Mouse (Mus musculus): ENCODE data around the gene Txndc2. TPM values are rescaled to one million over a fixed set of nuclear protein-coding genes. Genes with fewer than 3 reads are reported as not detected.

Gene Txndc2
- polyA plus RNA-seq, 1 experiment = not detected

DNA sequence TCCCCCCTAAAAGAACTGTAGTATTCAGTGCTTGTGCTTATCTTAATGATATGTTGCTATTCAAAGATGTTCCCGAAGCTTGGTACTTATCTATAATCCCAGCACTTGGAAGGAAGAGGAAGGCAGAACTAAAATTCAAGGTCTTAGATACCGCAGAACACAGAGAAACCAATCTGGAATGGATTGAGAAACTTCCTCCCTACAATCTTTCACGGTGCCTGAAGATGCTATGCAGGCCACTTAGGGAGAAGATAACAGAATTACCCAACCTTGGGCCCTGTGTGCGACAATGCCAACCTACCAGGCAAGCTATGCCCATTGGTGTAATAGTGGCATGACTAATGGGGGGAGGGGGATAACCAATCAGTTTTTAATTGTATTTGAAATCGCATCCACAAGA, 33.2 kb downstream of the Txndc2 start:
- Histone ChIP-seq H3K4me3 (replicated peaks) (no peak overlapping the region), H3K36me3 (ENCODE audit: control insufficient read depth) (peaks cover 21% of the 10 kb centered on the region), H3K27me3 (ENCODE audit: control insufficient read depth) (no peaks in the 10 kb centered on the region), H3K4me1 (ENCODE audit: control insufficient read depth) (peaks cover 80% of the 10 kb centered on the region), H3K9me3 (ENCODE audit: control insufficient read depth, low read length) (no peaks in the 10 kb centered on the region)
- TF ChIP-seq GATA1 (IDR thresholded peaks at IDR 0.05; ENCODE audit: low read length) = no peak
- TF ChIP-seq TAL1 (IDR thresholded peaks at IDR 0.05; ENCODE audit: low read length) = no peak

DNA sequence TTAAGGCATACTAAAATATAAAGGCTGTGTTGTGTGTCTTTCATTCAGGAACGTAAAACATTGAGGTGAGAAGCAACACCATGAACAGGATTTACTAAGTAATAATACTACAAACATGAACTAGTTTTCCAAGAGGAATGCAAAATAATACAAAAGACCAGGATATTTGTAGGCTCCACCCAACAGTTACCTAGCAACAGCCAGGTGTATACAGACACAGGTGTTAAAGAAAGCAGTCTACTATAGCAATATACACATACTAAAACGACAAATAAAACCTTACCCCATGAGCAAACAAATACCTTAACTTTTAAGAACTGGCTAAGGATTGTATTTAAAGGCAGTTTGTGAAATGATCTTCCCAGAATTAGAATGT, 33.7 kb downstream of the Txndc2 start:
- peaks cover 21% of the 10 kb centered on the region for H3K36me3 ChIP-seq (ENCODE audit: control insufficient read depth)
- peaks cover 81% of the 10 kb centered on the region for H3K4me1 ChIP-seq (ENCODE audit: control insufficient read depth)
- TF ChIP-seq GATA1 (IDR thresholded peaks at IDR 0.05; ENCODE audit: low read length) (no peak), TAL1 (IDR thresholded peaks at IDR 0.05; ENCODE audit: low read length) (no peak)
- H3K9me3 ChIP-seq (ENCODE audit: control insufficient read depth, low read length) = no peaks in the 10 kb centered on the region
- no peaks in the 10 kb centered on the region for H3K27me3 ChIP-seq (ENCODE audit: control insufficient read depth)
- H3K4me3 ChIP-seq (replicated peaks) = no peak overlapping the region

DNA sequence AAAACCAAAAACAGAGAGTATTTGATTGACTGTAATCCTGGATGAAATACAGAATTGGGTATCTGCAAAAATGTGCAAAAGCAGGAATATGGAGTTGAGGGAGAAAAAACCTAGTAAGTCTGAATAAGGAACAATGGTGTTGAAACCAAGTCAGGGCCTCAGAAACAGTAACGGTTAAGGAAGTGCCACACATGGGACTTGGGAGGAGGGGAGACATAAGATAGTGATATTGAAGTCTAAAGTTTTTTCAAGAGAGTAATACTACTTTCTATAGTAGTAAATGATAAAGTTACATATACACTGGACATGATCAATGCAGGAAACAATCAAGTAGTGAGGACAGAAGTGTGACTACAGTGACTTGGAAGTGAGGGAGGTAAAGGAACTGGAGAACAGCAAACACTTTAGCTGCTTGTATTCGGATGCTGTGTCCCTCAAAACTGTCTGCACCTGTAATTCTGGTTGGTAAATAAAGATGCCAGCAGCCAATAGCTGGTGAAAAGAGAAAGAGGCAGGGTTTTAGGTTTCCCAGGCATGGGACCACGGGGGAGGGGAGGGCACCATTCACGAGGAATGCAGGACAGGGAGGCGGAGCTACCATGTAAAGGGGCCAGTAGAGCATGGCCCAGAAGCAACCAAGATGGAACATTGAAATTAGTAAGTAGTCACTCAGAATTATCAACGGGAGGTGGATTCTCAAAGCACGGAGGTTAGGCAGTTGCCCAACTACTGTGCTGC, 34.2 kb downstream of the Txndc2 start:
- Histone ChIP-seq H3K4me3 (replicated peaks) (no peak overlapping the region), H3K27me3 (ENCODE audit: control insufficient read depth) (no peaks in the 10 kb centered on the region), H3K4me1 (ENCODE audit: control insufficient read depth) (peaks cover 81% of the 10 kb centered on the region), H3K9me3 (ENCODE audit: control insufficient read depth, low read length) (no peaks in the 10 kb centered on the region), H3K36me3 (ENCODE audit: control insufficient read depth) (peaks cover 21% of the 10 kb centered on the region)
- no peak for TF ChIP-seq GATA1 (IDR thresholded peaks at IDR 0.05; ENCODE audit: low read length)
- no peak for TF ChIP-seq TAL1 (IDR thresholded peaks at IDR 0.05; ENCODE audit: low read length)

DNA sequence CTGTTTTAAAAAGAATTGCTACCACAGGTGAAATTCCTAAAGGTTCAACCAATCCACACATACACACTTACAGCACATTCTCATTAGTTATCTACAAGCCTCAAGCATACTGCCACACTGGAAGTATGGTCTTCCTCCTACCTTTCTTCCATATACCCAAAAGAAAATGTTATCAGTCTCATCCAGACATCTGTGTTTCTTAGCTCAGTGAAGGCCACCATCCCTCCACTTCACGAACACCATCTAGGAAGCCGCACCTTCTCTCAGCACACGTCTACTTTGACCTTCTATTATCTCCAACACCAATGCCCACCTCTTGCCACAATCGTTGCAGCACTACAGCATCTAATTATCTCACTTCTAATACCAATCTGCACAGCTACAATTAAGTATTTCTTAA, 36.0 kb downstream of the Txndc2 start:
- Histone ChIP-seq H3K27me3 (ENCODE audit: control insufficient read depth) (no peaks in the 10 kb centered on the region), H3K4me3 (replicated peaks) (peak overlapping the region; percentile 32), H3K36me3 (ENCODE audit: control insufficient read depth) (peaks cover 20% of the 10 kb centered on the region), H3K9me3 (ENCODE audit: control insufficient read depth, low read length) (no peaks in the 10 kb centered on the region), H3K4me1 (ENCODE audit: control insufficient read depth) (peaks cover 80% of the 10 kb centered on the region)
- TF ChIP-seq GATA1 (IDR thresholded peaks at IDR 0.05; ENCODE audit: low read length) (no peak; the same call in 1 of the 2 replicates), TAL1 (IDR thresholded peaks at IDR 0.05; ENCODE audit: low read length) (peak; percentile 58; the same call in 2 of the 3 replicates)

DNA sequence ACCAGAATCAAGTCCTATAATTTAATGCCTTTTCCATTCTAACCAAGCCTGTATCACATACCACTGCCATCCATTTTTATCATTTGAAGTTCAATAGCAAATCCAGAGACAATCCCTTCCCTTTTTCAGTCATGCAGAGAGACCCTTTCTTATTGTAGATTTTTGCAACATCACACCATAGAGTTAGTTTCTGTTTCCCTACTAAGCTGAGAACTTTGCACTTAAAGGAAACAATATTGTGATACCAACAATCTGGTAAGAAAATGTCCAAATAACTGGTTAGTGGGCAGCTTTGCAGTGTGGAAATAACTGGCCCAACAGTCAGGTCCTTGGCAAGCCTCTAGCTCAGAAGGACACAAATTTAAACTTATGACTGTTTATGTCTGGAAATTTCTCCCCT, 37.1 kb downstream of the Txndc2 start:
- Histone ChIP-seq H3K36me3 (ENCODE audit: control insufficient read depth) (peaks cover 14% of the 10 kb centered on the region), H3K9me3 (ENCODE audit: control insufficient read depth, low read length) (no peaks in the 10 kb centered on the region), H3K4me1 (ENCODE audit: control insufficient read depth) (peaks cover 75% of the 10 kb centered on the region), H3K4me3 (replicated peaks) (no peak overlapping the region), H3K27me3 (ENCODE audit: control insufficient read depth) (no peaks in the 10 kb centered on the region)
- TF ChIP-seq GATA1 (IDR thresholded peaks at IDR 0.05; ENCODE audit: low read length) (no peak), TAL1 (IDR thresholded peaks at IDR 0.05; ENCODE audit: low read length) (no peak)

DNA sequence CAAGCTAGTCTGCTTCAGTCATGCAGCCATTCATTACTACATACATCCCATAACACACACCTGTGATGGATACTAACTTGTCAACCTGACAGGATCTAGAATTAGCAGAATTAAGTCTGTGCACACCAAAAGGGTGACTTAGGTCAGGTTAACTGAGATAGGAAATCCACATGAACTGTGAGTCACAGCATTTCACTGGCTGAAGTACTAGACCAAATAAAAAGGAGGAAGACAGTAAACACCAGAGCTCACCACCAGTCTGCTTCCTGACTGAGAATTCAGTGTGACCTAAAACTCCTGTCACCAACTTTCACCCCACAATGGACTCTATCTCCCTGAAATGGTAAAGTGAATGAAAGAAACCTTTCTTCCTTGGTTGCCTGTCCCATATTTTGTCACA, 37.7 kb downstream of the Txndc2 start:
- TF ChIP-seq TAL1 (IDR thresholded peaks at IDR 0.05; ENCODE audit: low read length) (no peak), GATA1 (IDR thresholded peaks at IDR 0.05; ENCODE audit: low read length) (no peak)
- Histone ChIP-seq H3K9me3 (ENCODE audit: control insufficient read depth, low read length) (no peaks in the 10 kb centered on the region), H3K4me1 (ENCODE audit: control insufficient read depth) (peaks cover 72% of the 10 kb centered on the region), H3K4me3 (replicated peaks) (no peak overlapping the region), H3K27me3 (ENCODE audit: control insufficient read depth) (no peaks in the 10 kb centered on the region), H3K36me3 (ENCODE audit: control insufficient read depth) (peaks cover 9% of the 10 kb centered on the region)

DNA sequence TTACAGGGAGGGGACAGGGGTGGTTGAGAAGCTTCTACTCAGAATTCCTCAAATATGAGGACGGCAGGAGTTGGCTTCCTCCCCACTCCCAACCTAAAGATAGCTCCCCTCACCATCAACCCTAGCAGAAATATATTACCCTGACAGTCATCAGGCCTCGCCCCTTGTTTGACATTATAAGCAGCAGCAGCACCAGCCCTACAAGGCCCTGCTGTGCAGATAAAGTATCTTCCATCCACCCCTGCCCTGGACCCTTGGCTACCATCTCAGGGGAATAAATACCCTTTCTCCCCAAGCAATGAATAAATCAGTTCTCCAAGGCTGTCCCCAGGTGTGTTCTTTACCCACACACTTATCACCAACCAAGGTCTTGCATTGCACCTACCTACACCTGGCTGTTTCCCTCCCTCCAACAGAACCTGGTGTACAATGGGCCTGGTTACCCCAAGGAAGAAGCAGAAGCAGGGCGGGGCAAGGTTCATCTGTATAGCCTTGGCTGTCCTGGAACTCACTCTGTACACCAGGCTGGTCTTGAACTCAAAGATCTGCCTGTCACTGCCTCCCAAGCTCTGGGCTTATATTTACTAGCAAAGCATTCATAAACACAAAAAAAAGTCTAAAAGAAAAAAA, 44.0 kb downstream of the Txndc2 start:
- TF ChIP-seq TAL1 (IDR thresholded peaks at IDR 0.05; ENCODE audit: low read length) = no peak
- no peak for TF ChIP-seq GATA1 (IDR thresholded peaks at IDR 0.05; ENCODE audit: low read length)
- peaks cover 19% of the 10 kb centered on the region for H3K36me3 ChIP-seq (ENCODE audit: control insufficient read depth)
- H3K9me3 ChIP-seq (ENCODE audit: control insufficient read depth, low read length) = no peaks in the 10 kb centered on the region
- H3K4me1 ChIP-seq (ENCODE audit: control insufficient read depth) = peaks cover 33% of the 10 kb centered on the region
- H3K27me3 ChIP-seq (ENCODE audit: control insufficient read depth) = no peaks in the 10 kb centered on the region
- no peak overlapping the region for H3K4me3 ChIP-seq (replicated peaks)

DNA sequence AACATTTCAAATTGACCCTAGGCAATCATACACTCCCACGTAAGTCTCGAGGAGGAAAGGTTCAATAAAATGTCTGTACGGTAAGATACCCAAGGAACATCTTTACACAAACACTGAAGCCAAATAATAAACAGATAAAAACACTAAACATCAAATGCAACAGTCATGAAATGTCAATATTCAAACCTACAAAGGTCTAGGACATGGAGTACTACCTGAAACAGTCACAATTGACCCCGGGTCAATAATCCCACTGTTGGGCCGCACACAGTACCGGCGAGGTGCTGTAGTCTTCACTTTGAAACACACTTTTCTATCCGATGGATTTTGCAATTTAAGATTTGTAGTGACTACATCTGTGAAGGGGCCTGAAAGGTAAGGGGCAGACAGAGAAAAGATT, 47.3 kb downstream of the Txndc2 start:
- TF ChIP-seq GATA1 (IDR thresholded peaks at IDR 0.05; ENCODE audit: low read length) (no peak), TAL1 (IDR thresholded peaks at IDR 0.05; ENCODE audit: low read length) (no peak)
- Histone ChIP-seq H3K9me3 (ENCODE audit: control insufficient read depth, low read length) (no peaks in the 10 kb centered on the region), H3K27me3 (ENCODE audit: control insufficient read depth) (no peaks in the 10 kb centered on the region), H3K4me1 (ENCODE audit: control insufficient read depth) (peaks cover 19% of the 10 kb centered on the region), H3K4me3 (replicated peaks) (no peak overlapping the region), H3K36me3 (ENCODE audit: control insufficient read depth) (peaks cover 45% of the 10 kb centered on the region)

Other genes starting within 250 kb of the Txndc2 start
- not detected in 2 replicates for gene Tmem232, start 101.4 kb downstream of the Txndc2 start, polyA plus RNA-seq (2012)
- gene Vapa, start 28.6 kb downstream of the Txndc2 start, polyA plus RNA-seq (2012) = 3.1 and 3.7 TPM in 2 replicates
- gene Rab31, start 130.6 kb upstream of the Txndc2 start, polyA plus RNA-seq (2012) = 0.02 TPM in 1 of 2 replicates, not detected in the other
- 0.14 and 0.99 TPM in 2 replicates for gene Ppp4r1, start 140.4 kb upstream of the Txndc2 start, polyA plus RNA-seq (2012)
- 34.5 and 36.9 TPM in 2 replicates for gene Ralbp1, start 243.6 kb upstream of the Txndc2 start, polyA plus RNA-seq (2012)

Data from erythroblast, embryonic 14.5 days (primary cell).